Mouse (Mus musculus) limb, embryonic 15.5 days (tissue): ENCODE measurements around the gene Ank3. TPM values are rescaled to one million over a fixed set of nuclear protein-coding genes. Genes with fewer than 3 reads are reported as not detected.
A peak's percentile ranks its signal among the peaks of the same experiment; 100 is the strongest.

ENCODE experiments used
- ATAC-seq: fragments of 200-750 bp; cut with Nextera tagmentation; 2 replicates; pipeline ENCODE4 v1.8.0; 2017; ENCODE audit warnings: low read depth, moderate TSS enrichment; ENCODE audit not compliant: insufficient number of reproducible peaks, low FRiP score, low TSS enrichment
- H3K27ac ChIP-seq: fragments of 300-500 bp; sonication (generic); 2 replicates; pipeline ENCODE4 v1.5.1; 2015; ENCODE audit warnings: moderate library complexity, mild to moderate bottlenecking, inconsistent platforms
- H3K27me3 ChIP-seq: fragments of 300-500 bp; sonication (generic); 2 replicates; pipeline ENCODE4 v1.6.1; 2015; ENCODE audit warnings: inconsistent platforms
- H3K36me3 ChIP-seq: fragments of 300-500 bp; sonication (generic); 2 replicates; pipeline ENCODE4 v1.6.1; 2015; ENCODE audit warnings: inconsistent platforms
- H3K4me1 ChIP-seq: fragments of 300-500 bp; sonication (generic); 2 replicates; pipeline ENCODE4 v1.6.1; 2015; ENCODE audit warnings: inconsistent platforms
- H3K4me2 ChIP-seq: fragments of 300-500 bp; sonication (generic); 2 replicates; pipeline ENCODE4 v1.6.1; 2015; ENCODE audit warnings: mild to moderate bottlenecking, inconsistent platforms
- H3K4me3 ChIP-seq: fragments of 300-500 bp; sonication (generic); 2 replicates; pipeline ENCODE4 v1.5.1; 2015; ENCODE audit warnings: mild to moderate bottlenecking, inconsistent platforms
- H3K9ac ChIP-seq: fragments of 300-500 bp; sonication (generic); 2 replicates; pipeline ENCODE4 v1.6.1; 2015; ENCODE audit warnings: inconsistent platforms
- H3K9me3 ChIP-seq: fragments of 300-500 bp; sonication (generic); 2 replicates; pipeline ENCODE4 v1.6.1; 2016; ENCODE audit warnings: inconsistent platforms
- WGBS: fragments of 180-500 bp; shearing (Covaris S2); methylation state at CpG from one replicate; pipeline ENCODE4 v1.1.7; 2015; 5-methylcytosine and 5-hydroxymethylcytosine counted together
- polyA plus RNA-seq: library from polyadenylated mRNA; unstranded; fragments of >200 nt; fragmentation: Nextera tagmentation; extraction: Ambion mirVana; gene quantifications from 2 replicates; pipeline ENCODE4 v1.2.1, GENCODE M21; 2015

Gene Ank3
- polyA plus RNA-seq, 1 experiment from 2014 or later, result 29.1 TPM

DNA sequence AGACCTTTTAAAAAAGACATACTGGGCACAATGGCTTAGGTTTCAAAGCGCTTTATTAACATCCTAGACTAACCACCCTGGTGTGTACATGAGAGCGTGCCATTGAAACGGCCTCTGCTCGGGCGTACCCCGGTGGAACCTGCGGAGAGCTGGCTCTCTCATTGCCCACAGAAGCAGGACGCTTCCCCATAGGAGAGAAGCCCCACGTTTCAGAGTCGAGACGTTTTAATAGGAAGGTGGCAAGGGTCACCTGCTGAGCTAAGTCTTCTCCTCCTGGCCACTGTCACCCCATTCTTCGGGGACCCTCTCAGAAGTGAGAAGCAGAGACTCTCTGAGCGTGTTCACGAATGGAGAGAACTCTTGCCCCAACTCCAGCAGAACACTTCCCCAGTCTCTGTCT lies 526.3 kb downstream of the Ank3 start:
- Histone ChIP-seq H3K27ac (no peak overlapping the region), H3K9ac (no peak overlapping the region), H3K9me3 (no peaks in the 10 kb centered on the region), H3K27me3 (no peaks in the 10 kb centered on the region), H3K4me3 (peak overlapping the region; percentile 29), H3K4me1 (peaks cover 39% of the 10 kb centered on the region), H3K36me3 (no peaks in the 10 kb centered on the region), H3K4me2 (peak overlapping the region; percentile 46)
- ATAC-seq, result no peak
- WGBS, result 7% methylated on average over 14 of the region's 14 CpGs

- peaks cover 37% of the 10 kb centered on the region for H3K4me1 ChIP-seq
- ATAC-seq, result 0 out of 2 replicates have a peak, but pooled peaks have one; percentile 64
- peak overlapping the region; percentile 46 for H3K4me2 ChIP-seq
- peak overlapping the region; percentile 82 for H3K27ac ChIP-seq
- 1% methylated on average over 19 of the region's 19 CpGs for WGBS
- H3K4me3 ChIP-seq, result peak overlapping the region; percentile 29
- no peak overlapping the region for H3K9ac ChIP-seq
- no peaks in the 10 kb centered on the region for H3K9me3 ChIP-seq
- no peaks in the 10 kb centered on the region for H3K36me3 ChIP-seq
- H3K27me3 ChIP-seq, result no peaks in the 10 kb centered on the region
Observed at GRCm38 (mm10) chr10:69925285-69926157, 526.9 kb downstream of the Ank3 start.

DNA sequence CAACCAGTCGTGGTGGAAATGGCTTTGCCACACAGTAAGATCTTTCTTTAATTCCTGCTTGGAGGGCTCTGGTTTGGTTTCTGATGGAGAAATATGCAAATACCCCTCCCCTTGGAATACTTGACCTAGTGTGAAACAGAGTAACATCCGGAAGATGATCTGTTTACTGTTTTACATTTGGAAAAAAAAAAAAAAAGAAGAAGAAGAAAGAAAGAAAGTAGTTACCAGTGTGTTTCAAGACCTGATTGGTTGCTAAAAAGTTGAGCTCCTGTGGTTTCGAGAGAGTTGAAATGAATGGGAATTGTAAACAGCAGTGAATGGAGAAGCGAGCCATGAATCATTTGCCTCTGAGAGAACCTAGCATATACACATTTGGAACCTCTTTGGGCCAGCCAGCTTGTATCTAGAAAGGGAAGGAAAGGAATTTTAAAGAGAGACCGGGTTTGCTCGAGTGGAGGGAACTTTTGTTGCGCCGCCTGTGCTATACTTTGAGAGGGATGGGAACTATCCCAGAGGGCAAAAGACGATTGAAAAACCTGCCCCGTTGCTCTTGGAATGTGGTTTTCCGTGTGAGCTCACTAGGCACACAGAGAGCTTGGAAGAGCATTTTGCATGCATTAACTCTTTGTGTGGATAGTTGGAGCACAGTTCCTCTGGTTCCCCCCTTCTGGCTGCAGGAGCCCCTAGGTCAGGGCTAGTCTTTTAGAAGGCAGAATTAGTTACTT lies 527.7 kb downstream of the Ank3 start:
- H3K9ac ChIP-seq, result no peak overlapping the region
- no peak for ATAC-seq
- H3K4me3 ChIP-seq, result peak overlapping the region; percentile 29
- peaks cover 37% of the 10 kb centered on the region for H3K4me1 ChIP-seq
- peak overlapping the region; percentile 82 for H3K27ac ChIP-seq
- H3K27me3 ChIP-seq, result no peaks in the 10 kb centered on the region
- peak overlapping the region; percentile 46 for H3K4me2 ChIP-seq
- H3K36me3 ChIP-seq, result 0 out of 2 replicates have a peak, but pooled peaks cover 3% of the 10 kb centered on the region
- H3K9me3 ChIP-seq, result no peaks in the 10 kb centered on the region
- under 1% methylated on average over 11 of the region's 11 CpGs for WGBS

GRCm38 (mm10) chr10:69927012-69927411 lies 528.4 kb downstream of the Ank3 start:
- no peak overlapping the region for H3K9ac ChIP-seq
- 9% methylated on average over 9 of the region's 9 CpGs for WGBS

GRCm38 (mm10) chr10:69928358-69928757 lies 529.8 kb downstream of the Ank3 start:
- Histone ChIP-seq H3K9ac (no peak overlapping the region), H3K4me2 (no peak overlapping the region), H3K27me3 (no peaks in the 10 kb centered on the region), H3K9me3 (no peaks in the 10 kb centered on the region), H3K27ac (peak overlapping the region; percentile 43; the same call in 1 of the 2 replicates), H3K36me3 (0 out of 2 replicates have a peak, but pooled peaks cover 6% of the 10 kb centered on the region), H3K4me3 (no peak overlapping the region), H3K4me1 (peaks cover 37% of the 10 kb centered on the region)
- WGBS, result 26% methylated on average over 7 of the region's 7 CpGs
- ATAC-seq, result no peak

More at GRCm38 (mm10) chr10:69927012-69927411, 528.4 kb downstream of the Ank3 start:
- Histone ChIP-seq H3K27ac (peak overlapping the region; percentile 82), H3K9me3 (no peaks in the 10 kb centered on the region), H3K36me3 (0 out of 2 replicates have a peak, but pooled peaks cover 6% of the 10 kb centered on the region), H3K4me1 (peaks cover 37% of the 10 kb centered on the region), H3K4me2 (peak overlapping the region; percentile 46), H3K4me3 (peak overlapping the region; percentile 29), H3K27me3 (no peaks in the 10 kb centered on the region)
- no peak for ATAC-seq

GRCm38 (mm10) chr10:69930503-69930902 lies 531.9 kb downstream of the Ank3 start:
- Histone ChIP-seq H3K4me2 (no peak overlapping the region), H3K36me3 (peaks cover 9% of the 10 kb centered on the region; the same call in 1 of the 2 replicates), H3K4me1 (peaks cover 22% of the 10 kb centered on the region), H3K27me3 (no peaks in the 10 kb centered on the region), H3K9me3 (no peaks in the 10 kb centered on the region), H3K4me3 (no peak overlapping the region), H3K27ac (no peak overlapping the region), H3K9ac (no peak overlapping the region)
- WGBS, result 84% methylated on average over 8 of the region's 8 CpGs
- no peak for ATAC-seq

DNA sequence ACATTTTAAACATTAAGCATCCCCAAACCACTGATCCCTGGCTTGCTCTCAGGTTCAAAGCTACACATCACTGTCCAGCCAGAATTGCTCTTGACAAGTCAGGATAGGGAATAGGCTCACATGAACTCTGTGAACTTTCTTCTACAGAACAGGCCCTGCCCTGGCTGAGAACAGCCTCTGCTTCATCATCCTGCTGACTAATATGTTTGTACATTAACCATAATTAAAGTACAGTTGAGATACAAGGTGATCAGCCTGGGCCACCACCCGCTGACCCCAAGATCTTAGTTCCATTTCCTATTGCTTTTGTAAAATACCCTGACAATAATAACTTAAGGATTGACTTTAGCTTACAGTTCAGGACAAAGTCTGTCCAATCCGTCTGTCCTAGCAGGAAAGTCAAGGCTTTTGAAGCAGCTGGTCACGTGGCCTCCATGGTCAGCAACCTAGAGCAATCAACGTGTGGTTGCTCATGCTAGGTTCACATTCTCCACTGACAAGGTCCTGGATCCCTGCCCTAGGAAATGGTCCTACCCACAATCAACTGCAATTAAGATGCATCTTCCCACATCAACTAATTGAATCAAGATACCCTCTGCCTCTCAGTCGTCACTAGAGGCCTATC lies 538.0 kb downstream of the Ank3 start:
- Histone ChIP-seq H3K4me2 (no peak overlapping the region), H3K4me3 (no peak overlapping the region), H3K36me3 (peaks cover 3% of the 10 kb centered on the region), H3K9ac (no peak overlapping the region), H3K9me3 (no peaks in the 10 kb centered on the region), H3K27me3 (no peaks in the 10 kb centered on the region), H3K4me1 (no peaks in the 10 kb centered on the region), H3K27ac (no peak overlapping the region)
- WGBS, result 86% methylated on average over 5 of the region's 5 CpGs
- no peak for ATAC-seq

DNA sequence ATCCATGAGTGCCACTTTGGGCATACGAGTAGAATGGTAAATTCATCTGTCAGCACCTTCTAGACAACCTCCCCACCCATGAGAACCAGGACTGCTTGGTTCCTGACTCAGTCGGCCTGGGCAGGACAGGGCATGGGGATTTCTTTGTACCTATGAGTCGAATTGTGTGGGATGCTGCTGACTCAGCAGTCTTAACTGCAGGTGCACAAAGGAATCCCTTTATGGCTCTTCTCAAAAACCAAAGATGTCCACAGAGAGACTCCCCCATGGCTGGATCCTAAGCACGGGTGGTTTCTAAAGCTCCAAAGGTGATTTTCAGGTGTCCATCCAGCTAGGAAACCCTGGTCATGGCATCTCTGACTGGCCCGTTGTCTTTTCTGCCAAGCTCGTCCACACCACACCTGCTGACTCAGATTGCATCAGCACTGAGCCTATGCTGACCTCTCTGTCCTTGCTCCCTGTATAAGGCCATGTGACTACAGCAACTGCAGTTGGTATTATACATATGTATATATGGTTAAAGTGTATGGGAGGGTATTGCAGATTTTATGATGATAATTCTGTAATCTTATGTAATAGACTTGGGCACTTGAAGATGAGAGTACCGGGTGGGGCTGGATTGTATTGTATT lies 538.8 kb downstream of the Ank3 start:
- H3K9me3 ChIP-seq, result no peaks in the 10 kb centered on the region
- no peak overlapping the region for H3K27ac ChIP-seq
- H3K4me2 ChIP-seq, result no peak overlapping the region
- no peak overlapping the region for H3K9ac ChIP-seq
- WGBS, result 86% methylated on average over 7 of the region's 7 CpGs
- ATAC-seq, result no peak
- H3K36me3 ChIP-seq, result peaks cover 3% of the 10 kb centered on the region
- H3K4me3 ChIP-seq, result no peak overlapping the region
- no peaks in the 10 kb centered on the region for H3K4me1 ChIP-seq
- no peaks in the 10 kb centered on the region for H3K27me3 ChIP-seq

GRCm38 (mm10) chr10:69939144-69939543 lies 540.6 kb downstream of the Ank3 start:
- no peak overlapping the region for H3K4me2 ChIP-seq
- no peak overlapping the region for H3K27ac ChIP-seq
- no peak overlapping the region for H3K9ac ChIP-seq
- no peaks in the 10 kb centered on the region for H3K4me1 ChIP-seq
- H3K9me3 ChIP-seq, result no peaks in the 10 kb centered on the region
- no peaks in the 10 kb centered on the region for H3K27me3 ChIP-seq
- no peak for ATAC-seq
- no peaks in the 10 kb centered on the region; the same call in 1 of the 2 replicates for H3K36me3 ChIP-seq
- 83% methylated on average over 7 of the region's 7 CpGs for WGBS
- H3K4me3 ChIP-seq, result no peak overlapping the region

GRCm38 (mm10) chr10:69939966-69940365 lies 541.4 kb downstream of the Ank3 start:
- no peaks in the 10 kb centered on the region; the same call in 1 of the 2 replicates for H3K36me3 ChIP-seq
- H3K27ac ChIP-seq, result no peak overlapping the region
- no peak overlapping the region for H3K9ac ChIP-seq
- no peaks in the 10 kb centered on the region for H3K4me1 ChIP-seq
- no peak for ATAC-seq
- 76% methylated on average over 7 of the region's 7 CpGs for WGBS
- H3K27me3 ChIP-seq, result no peaks in the 10 kb centered on the region
- no peaks in the 10 kb centered on the region for H3K9me3 ChIP-seq
- H3K4me2 ChIP-seq, result no peak overlapping the region
- no peak overlapping the region for H3K4me3 ChIP-seq

- H3K4me1 ChIP-seq, result no peaks in the 10 kb centered on the region
- H3K9me3 ChIP-seq, result no peaks in the 10 kb centered on the region
- no peak overlapping the region for H3K4me2 ChIP-seq
- 91% methylated on average over 7 of the region's 7 CpGs for WGBS
- no peak for ATAC-seq
- no peaks in the 10 kb centered on the region for H3K27me3 ChIP-seq
- no peak overlapping the region for H3K4me3 ChIP-seq
- H3K27ac ChIP-seq, result no peak overlapping the region
- H3K36me3 ChIP-seq, result no peaks in the 10 kb centered on the region; the same call in 1 of the 2 replicates
- no peak overlapping the region for H3K9ac ChIP-seq
Observed at GRCm38 (mm10) chr10:69941001-69941400, 542.4 kb downstream of the Ank3 start.
